Mouse (Mus musculus): ENCODE results near the gene Arhgef11. TPM values are rescaled to one million over a fixed set of nuclear protein-coding genes. Genes with fewer than 3 reads are reported as not detected.

Arhgef11 gene
- total RNA-seq, 2 experiments from 2014 or later: 19.4 to 19.9 TPM

DNA sequence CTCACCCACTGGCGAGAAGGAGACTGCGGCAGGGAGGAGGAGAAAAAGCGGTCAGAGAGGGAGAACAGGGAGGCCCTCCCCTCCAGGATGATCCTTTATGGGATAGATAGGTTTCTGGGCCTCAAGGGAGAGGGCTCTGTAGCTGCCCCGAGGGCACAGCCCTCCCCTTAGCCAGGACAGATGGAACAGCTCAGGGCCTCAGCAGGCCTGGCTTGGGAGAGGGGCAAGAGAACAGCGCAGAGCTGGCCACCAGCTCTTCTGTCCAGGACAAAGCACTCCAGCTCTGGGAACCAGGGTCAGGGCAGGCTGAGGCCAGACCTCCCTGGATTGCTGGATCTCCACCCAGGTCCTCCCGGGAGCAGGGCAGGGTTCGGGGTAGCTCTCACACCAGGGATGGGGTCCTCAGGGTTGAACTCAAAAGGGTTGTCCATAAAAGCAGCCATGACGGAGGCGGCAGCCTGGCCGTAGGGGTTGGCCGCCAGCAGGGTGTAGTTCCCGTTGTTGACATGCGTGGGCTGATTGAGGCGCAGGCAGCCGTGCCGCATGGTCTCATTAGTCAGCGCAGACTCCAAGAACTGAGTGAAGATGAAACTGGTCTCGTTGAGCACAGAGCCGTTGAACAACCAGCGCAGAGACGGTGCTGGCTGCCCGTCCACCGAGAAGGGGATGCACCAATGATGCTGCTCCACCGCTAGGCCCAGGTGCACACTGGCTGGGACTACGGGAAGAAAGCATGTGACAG is 166.1 kb downstream of the Arhgef11 start:
- DNase-seq (ENCODE audit: low spot score): no peak
- intact Hi-C loops (cut with DNase I): no loop called here

GRCm38 (mm10) chr3:87785156-87785555 is 167.8 kb downstream of the Arhgef11 start:
- DNase-seq (ENCODE audit: low spot score): no peak
- intact Hi-C loops (cut with DNase I): no loop called here

- DNase-seq (ENCODE audit: low spot score): no peak
Measured at GRCm38 (mm10) chr3:87785626-87786214, 168.4 kb downstream of the Arhgef11 start.

More at GRCm38 (mm10) chr3:87785626-87786214, 168.4 kb downstream of the Arhgef11 start:
- intact Hi-C loops (cut with DNase I): no loop called here

Small RNA genes lying within 50 kb of the gene (microRNA-seq; reads per million reads assigned to microRNA genes)
- not detected for gene Gm24109

Other genes with a start within 250 kb of the Arhgef11 start
- under 1 TPM; 0.42 to 0.87 TPM for gene Fcrl1, start 241.2 kb upstream of the Arhgef11 start, total RNA-seq (2021)
- not detected for gene Fcrl5, start 181.8 kb upstream of the Arhgef11 start, total RNA-seq (2021)
- 10 to 100 TPM; 17.7 to 18.3 TPM for gene Etv3, start 92.2 kb upstream of the Arhgef11 start, total RNA-seq (2021)
- under 1 TPM; 0.16 to 0.17 TPM for gene Lrrc71, start 131.1 kb downstream of the Arhgef11 start, total RNA-seq (2021)
- gene Ntrk1, start 177.6 kb downstream of the Arhgef11 start, total RNA-seq (2021): under 1 TPM; 0.17 to 0.18 TPM
- gene Insrr, start 179.4 kb downstream of the Arhgef11 start, total RNA-seq (2021): under 1 TPM in 1 of 2 experiments, not detected in 1; 0.08 TPM
- gene Pear1, start 206.7 kb downstream of the Arhgef11 start, total RNA-seq (2021): 10 to 100 TPM; 17.9 to 21.7 TPM
- under 1 TPM in 1 of 2 experiments, not detected in 1; 0.08 TPM for gene Sh2d2a, start 229.2 kb downstream of the Arhgef11 start, total RNA-seq (2021)